Mouse (Mus musculus) kidney, postnatal 0 days (tissue): ENCODE results near the gene Spg20. TPM values are rescaled to one million over a fixed set of nuclear protein-coding genes. Genes with fewer than 3 reads are reported as not detected.

Experiments used
- ATAC-seq: fragments of 200-750 bp; cut with Nextera tagmentation; replicated peaks from 2 replicates; pipeline ENCODE4 v1.8.0; 2017; ENCODE audit warnings: low read depth, moderate number of reproducible peaks, moderate TSS enrichment, moderate library complexity; ENCODE audit not compliant: low FRiP score
- DNase-seq: peaks from one replicate; pipeline ENCODE4 v3.0.0-alpha.2; 2016; ENCODE audit warnings: low spot score
- H3K27ac ChIP-seq: fragments of 300-500 bp; sonication (generic); 2 replicates; pipeline ENCODE4 v1.5.1; 2014; ENCODE audit warnings: mild to moderate bottlenecking
- H3K27me3 ChIP-seq: fragments of 300-500 bp; sonication (generic); 2 replicates; pipeline ENCODE4 v1.6.1; 2014; ENCODE audit warnings: low read length, mixed read lengths; ENCODE audit not compliant: insufficient read depth
- H3K36me3 ChIP-seq: fragments of 300-500 bp; sonication (generic); 2 replicates; pipeline ENCODE4 v1.6.1; 2014; ENCODE audit warnings: low read length, mixed read lengths; ENCODE audit not compliant: insufficient read depth
- H3K4me1 ChIP-seq: fragments of 300-500 bp; sonication (generic); replicated peaks from 2 replicates; pipeline ENCODE4 v1.6.1; 2014; ENCODE audit warnings: antibody characterized with exemption, low read length, mixed read lengths; ENCODE audit not compliant: insufficient read depth
- H3K4me2 ChIP-seq: fragments of 300-500 bp; sonication (generic); 2 replicates; pipeline ENCODE4 v1.6.1; 2014; ENCODE audit warnings: mild to moderate bottlenecking, low read length, moderate library complexity, mixed read lengths
- H3K4me3 ChIP-seq: fragments of 300-500 bp; sonication (generic); replicated peaks from 2 replicates; pipeline ENCODE4 v1.5.1; 2014; ENCODE audit warnings: low read depth, low read length
- H3K9ac ChIP-seq: fragments of 300-500 bp; sonication (generic); 2 replicates; pipeline ENCODE4 v1.6.1; 2014; ENCODE audit warnings: low read depth, low read length
- H3K9me3 ChIP-seq: fragments of 300-500 bp; sonication (generic); replicated peaks from 2 replicates; pipeline ENCODE4 v1.6.1; 2016; ENCODE audit warnings: low read length, inconsistent platforms, mixed read lengths
- CTCF ChIP-seq: IDR thresholded peaks from 2 replicates; pipeline ENCODE4 v1.5.1; 2016; ENCODE audit warnings: antibody characterized with exemption, low read depth, mild to moderate bottlenecking, moderate library complexity
- WGBS: fragments of 180-500 bp; shearing (Covaris S2); extraction: QIAGEN DNeasy Blood & Tissue Kit; methylation state at CpG from one replicate; pipeline ENCODE4 v1.1.7; 2014; 5-methylcytosine and 5-hydroxymethylcytosine counted together
- polyA plus RNA-seq: library from polyadenylated mRNA; unstranded; fragments of >200 nt; fragmentation: Nextera tagmentation; extraction: Ambion mirVana; gene quantifications from 2 replicates; pipeline ENCODE4 v1.2.1, GENCODE M21; 2015

Spg20 gene
- polyA plus RNA-seq, 1 experiment from 2014 or later, result 29.5 TPM

DNA sequence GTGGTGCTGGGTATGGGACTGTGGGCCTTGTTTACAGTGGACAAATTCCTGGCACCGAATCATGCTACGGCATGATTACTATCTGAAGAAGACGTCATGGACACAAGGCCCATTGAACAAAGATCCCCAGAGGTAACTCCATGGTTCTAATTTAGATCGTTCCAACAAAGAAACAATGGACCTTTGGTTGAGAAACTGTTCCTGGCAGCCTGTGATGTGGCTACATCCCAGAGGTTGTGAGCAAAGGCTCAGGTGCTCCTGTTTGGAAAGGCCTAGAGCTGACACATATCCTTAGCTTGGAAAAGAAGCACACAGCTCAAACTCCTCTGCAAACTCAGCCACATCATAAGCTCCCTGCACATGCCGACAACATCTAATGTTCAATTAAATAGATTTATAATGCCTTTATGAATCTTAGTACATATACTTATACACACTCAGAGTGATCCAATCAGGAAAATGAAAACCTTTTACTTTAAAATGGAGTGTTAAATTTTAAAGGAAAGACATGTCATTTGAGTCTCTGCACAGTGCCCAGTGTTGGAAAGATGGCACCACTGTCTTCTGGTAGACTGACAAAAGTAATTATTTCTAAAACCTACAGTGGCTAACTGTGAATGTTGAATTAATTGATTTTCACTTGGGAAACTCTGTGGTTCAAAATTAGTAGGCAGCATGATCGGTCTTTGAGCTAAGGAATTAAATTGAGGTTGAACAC is 37.2 kb upstream of the Spg20 start:
- Histone ChIP-seq H3K9me3 (no peaks in the 10 kb centered on the region), H3K4me1 (no peaks in the 10 kb centered on the region), H3K9ac (no peak overlapping the region), H3K27me3 (no peaks in the 10 kb centered on the region), H3K4me2 (no peak overlapping the region), H3K4me3 (no peak overlapping the region), H3K27ac (no peak overlapping the region), H3K36me3 (no peaks in the 10 kb centered on the region)
- 83% methylated on average over 6 of the region's 6 CpGs for WGBS
- no peak for DNase-seq
- no peak for TF ChIP-seq CTCF
- ATAC-seq, result no peak

DNA sequence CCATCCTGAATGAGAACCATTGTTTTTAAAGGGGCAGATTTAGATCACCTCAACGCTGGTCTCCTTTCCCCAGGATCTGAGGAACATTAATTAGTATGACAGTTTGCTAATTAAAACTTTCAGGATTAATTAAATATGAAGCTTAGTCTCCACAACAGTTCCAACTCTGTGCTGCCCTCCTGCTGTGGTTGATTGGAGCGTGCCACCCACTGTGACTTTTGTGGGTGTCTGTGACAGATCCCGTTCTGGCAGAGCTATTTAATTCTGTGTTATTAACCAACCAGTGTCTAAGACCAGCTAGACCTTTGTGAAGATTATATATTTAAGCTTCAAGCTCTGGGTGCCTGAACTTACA is 36.6 kb upstream of the Spg20 start:
- Histone ChIP-seq H3K4me1 (no peaks in the 10 kb centered on the region), H3K4me3 (no peak overlapping the region), H3K4me2 (no peak overlapping the region), H3K27ac (no peak overlapping the region), H3K9me3 (no peaks in the 10 kb centered on the region), H3K36me3 (no peaks in the 10 kb centered on the region), H3K9ac (no peak overlapping the region), H3K27me3 (no peaks in the 10 kb centered on the region)
- no peak for ATAC-seq
- DNase-seq, result no peak
- no peak for TF ChIP-seq CTCF
- 52% methylated on average over 3 of the region's 3 CpGs for WGBS

DNA sequence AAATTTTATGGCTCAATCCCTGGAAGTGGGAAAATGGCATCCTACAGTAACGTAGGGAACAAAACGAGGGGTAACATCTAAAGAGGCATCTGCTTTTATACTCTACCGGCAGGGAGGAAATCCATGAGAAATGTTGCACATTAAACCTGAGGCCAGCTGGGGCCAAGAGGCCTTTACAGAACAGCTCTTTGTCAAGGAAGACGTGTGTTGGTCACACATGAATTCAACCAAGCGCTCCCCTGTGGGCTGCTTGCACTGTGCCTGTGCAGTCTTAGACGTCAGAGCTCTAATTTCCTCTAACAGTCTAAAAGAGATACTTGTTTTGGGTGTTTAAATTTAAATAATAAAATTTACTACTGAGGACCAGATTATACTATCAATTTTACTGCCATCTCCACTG is 33.7 kb upstream of the Spg20 start:
- no peak for ATAC-seq
- H3K4me1 ChIP-seq, result no peaks in the 10 kb centered on the region
- WGBS, result 27% methylated on average over 6 of the region's 6 CpGs
- H3K4me2 ChIP-seq, result no peak overlapping the region
- no peaks in the 10 kb centered on the region for H3K9me3 ChIP-seq
- no peak overlapping the region for H3K4me3 ChIP-seq
- H3K27ac ChIP-seq, result peak overlapping the region; percentile 37; the same call in 1 of the 2 replicates
- H3K27me3 ChIP-seq, result no peaks in the 10 kb centered on the region
- DNase-seq, result no peak
- H3K36me3 ChIP-seq, result no peaks in the 10 kb centered on the region
- H3K9ac ChIP-seq, result no peak overlapping the region
- no peak for TF ChIP-seq CTCF

DNA sequence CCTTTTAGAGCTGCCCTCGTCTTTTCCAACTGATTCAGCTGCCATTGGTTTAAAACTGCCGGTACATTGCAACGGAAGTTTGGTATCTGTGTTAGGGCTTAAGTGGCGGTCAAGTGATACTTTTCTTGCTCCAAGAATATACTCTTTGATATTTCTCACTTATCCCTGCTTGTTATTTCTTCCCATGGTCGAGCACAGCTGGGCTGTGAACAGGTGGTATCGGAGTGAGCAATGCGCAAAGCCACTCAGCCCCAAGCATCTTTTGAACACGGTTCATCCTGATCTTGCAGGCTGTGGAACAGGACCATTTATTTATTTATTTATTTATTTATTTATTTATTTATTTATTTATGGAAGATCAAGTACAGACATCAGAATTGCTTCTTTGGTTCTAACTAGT is 32.3 kb upstream of the Spg20 start:
- WGBS, result 75% methylated on average over 8 of the region's 8 CpGs
- no peak for TF ChIP-seq CTCF
- Histone ChIP-seq H3K4me3 (no peak overlapping the region), H3K27ac (no peak overlapping the region), H3K9me3 (no peaks in the 10 kb centered on the region), H3K9ac (no peak overlapping the region), H3K4me2 (no peak overlapping the region), H3K27me3 (no peaks in the 10 kb centered on the region), H3K4me1 (no peaks in the 10 kb centered on the region), H3K36me3 (no peaks in the 10 kb centered on the region)
- DNase-seq (no peak), ATAC-seq (0 out of 2 replicates have a peak, but pooled peaks have one; percentile 36)

DNA sequence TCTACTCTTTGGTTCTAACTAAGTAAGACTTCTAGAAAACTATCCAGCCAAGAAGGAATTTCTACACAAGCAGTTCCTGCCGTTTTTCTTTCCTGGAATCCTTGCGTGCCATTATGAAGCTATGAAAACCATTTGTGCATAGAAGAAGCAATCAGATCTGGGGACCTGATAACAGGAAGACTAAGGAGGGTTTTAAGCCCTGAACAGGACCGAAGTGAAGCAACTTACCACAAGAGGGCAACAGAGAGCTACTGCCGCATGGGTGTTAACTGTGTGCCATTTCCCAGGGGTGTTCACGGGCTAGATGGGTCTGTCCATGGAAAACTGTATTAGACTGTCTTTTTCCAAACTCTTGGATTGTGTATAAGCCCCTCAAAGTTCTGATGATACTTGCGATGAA is 31.9 kb upstream of the Spg20 start:
- Histone ChIP-seq H3K9ac (no peak overlapping the region), H3K9me3 (no peaks in the 10 kb centered on the region), H3K4me1 (no peaks in the 10 kb centered on the region), H3K4me3 (no peak overlapping the region), H3K36me3 (no peaks in the 10 kb centered on the region), H3K27ac (no peak overlapping the region), H3K4me2 (no peak overlapping the region), H3K27me3 (no peaks in the 10 kb centered on the region)
- peak; percentile 92 for ATAC-seq
- TF ChIP-seq CTCF, result peak; percentile 98
- peak; percentile 90 for DNase-seq
- WGBS, result 16% methylated on average over 6 of the region's 6 CpGs

DNA sequence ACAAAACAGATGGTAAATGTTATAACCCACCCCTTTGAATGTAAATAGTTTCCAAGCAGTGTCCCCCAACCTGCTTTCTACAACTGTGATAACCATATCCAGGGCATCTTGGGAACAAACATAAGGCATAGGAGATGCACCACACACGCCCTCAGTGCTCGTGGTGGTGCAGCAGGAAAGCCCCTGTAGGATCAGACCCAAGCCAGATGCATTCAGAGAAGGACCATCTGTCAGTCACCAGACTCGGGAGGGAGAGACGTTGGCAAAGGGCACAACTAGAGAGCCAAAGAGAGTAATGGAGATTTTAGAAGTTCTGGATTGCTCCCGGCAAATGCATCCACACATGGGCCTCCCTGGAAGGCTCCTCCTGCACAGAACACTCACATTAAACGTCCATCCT is 27.1 kb upstream of the Spg20 start:
- Histone ChIP-seq H3K4me3 (no peak overlapping the region), H3K4me2 (no peak overlapping the region), H3K27ac (no peak overlapping the region), H3K36me3 (no peaks in the 10 kb centered on the region), H3K27me3 (no peaks in the 10 kb centered on the region), H3K9me3 (no peaks in the 10 kb centered on the region), H3K4me1 (no peaks in the 10 kb centered on the region), H3K9ac (no peak overlapping the region)
- DNase-seq (no peak), ATAC-seq (no peak)
- no peak for TF ChIP-seq CTCF
- WGBS, result 61% methylated on average over 6 of the region's 6 CpGs

DNA sequence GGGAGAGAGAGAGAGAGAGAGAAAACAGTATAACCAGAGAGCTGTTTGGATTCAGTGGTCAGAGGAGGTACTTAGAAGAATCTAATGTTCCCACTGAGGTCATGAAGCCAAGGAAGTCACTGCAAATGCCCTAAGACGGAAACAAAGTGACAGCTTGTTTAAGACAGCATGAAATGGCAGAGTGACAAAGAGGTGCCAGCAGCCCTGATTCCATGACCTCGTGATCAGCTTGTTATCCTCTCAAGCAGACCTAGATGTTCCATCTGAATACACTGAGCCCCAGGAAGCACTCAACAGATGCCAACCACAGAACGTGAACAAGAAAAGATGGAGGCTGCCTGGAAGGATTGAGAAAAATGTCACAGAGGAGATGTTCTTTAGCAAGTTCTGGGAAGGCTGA is 26.2 kb upstream of the Spg20 start:
- no peak overlapping the region for H3K27ac ChIP-seq
- no peaks in the 10 kb centered on the region for H3K9me3 ChIP-seq
- 65% methylated on average over 3 of the region's 3 CpGs for WGBS
- H3K36me3 ChIP-seq, result no peaks in the 10 kb centered on the region
- no peaks in the 10 kb centered on the region for H3K4me1 ChIP-seq
- ATAC-seq (no peak), DNase-seq (no peak)
- TF ChIP-seq CTCF, result no peak
- no peak overlapping the region for H3K4me3 ChIP-seq
- H3K4me2 ChIP-seq, result no peak overlapping the region
- no peak overlapping the region for H3K9ac ChIP-seq
- no peaks in the 10 kb centered on the region for H3K27me3 ChIP-seq
